Mouse (Mus musculus) ES-E14 (cell line): Measurements from ENCODE around the gene Chn2. TPM values are rescaled to one million over a fixed set of nuclear protein-coding genes. Genes with fewer than 3 reads are reported as not detected.

Source experiments
- DNase-seq: peaks from one replicate; pipeline ENCODE4 v3.0.0-alpha.2; 2013; ENCODE audit warnings: low read depth, low spot score
- H3K27ac ChIP-seq: 2 replicates; pipeline ENCODE4 v1.5.1; 2012; ENCODE audit warnings: low read depth, mild to moderate bottlenecking, low read length, moderate library complexity, mixed read lengths; ENCODE audit not compliant: poor library complexity, insufficient read depth, severe bottlenecking
- H3K36me3 ChIP-seq: 2 replicates; pipeline ENCODE4 v1.6.1; 2012; ENCODE audit warnings: mild to moderate bottlenecking, low read length, moderate library complexity, mixed read lengths; ENCODE audit not compliant: control insufficient read depth, poor library complexity, insufficient read depth, severe bottlenecking
- H3K4me1 ChIP-seq, 2 experiments: fragments of 150-350 bp in 1 of 2; sonication (generic) in 1 of 2; 2 replicates each; pipeline ENCODE4 v1.6.1; 2012; ENCODE audit warnings: low read length in 2 of 2, mild to moderate bottlenecking in 1 of 2, mixed read lengths in 1 of 2; ENCODE audit not compliant: control insufficient read depth in 2 of 2, insufficient read depth in 2 of 2, poor library complexity in 1 of 2
- H3K4me3 ChIP-seq, 2 experiments: fragments of 150-350 bp in 1 of 2; sonication (generic) in 1 of 2; 2 replicates each; pipeline ENCODE4 v1.5.1; 2012; ENCODE audit warnings: low read length in 2 of 2, low read depth in 1 of 2, mild to moderate bottlenecking in 1 of 2, mixed read lengths in 1 of 2; ENCODE audit not compliant: insufficient read depth in 1 of 2, poor library complexity in 1 of 2, severe bottlenecking in 1 of 2
- H3K9ac ChIP-seq: 2 replicates; pipeline ENCODE4 v1.6.1; 2012; ENCODE audit warnings: low read depth, mild to moderate bottlenecking, low read length, mixed read lengths; ENCODE audit not compliant: poor library complexity, insufficient read depth, severe bottlenecking
- H3K9me3 ChIP-seq: fragments of 150-350 bp; sonication (generic); 2 replicates; pipeline ENCODE4 v1.6.1; 2012; ENCODE audit warnings: low read depth, mild to moderate bottlenecking, low read length; ENCODE audit not compliant: control insufficient read depth, insufficient read depth
- CHD2 ChIP-seq: IDR thresholded peaks from 2 replicates; pipeline ENCODE4 v1.6.1; 2014; ENCODE audit warnings: mild to moderate bottlenecking, low read depth, low read length, inconsistent platforms
- HCFC1 ChIP-seq: IDR thresholded peaks from 2 replicates; pipeline ENCODE4 v1.6.1; 2012; ENCODE audit warnings: low read length, inconsistent platforms, borderline replicate concordance; ENCODE audit not compliant: insufficient read depth
- MAFK ChIP-seq: IDR thresholded peaks from 2 replicates; pipeline ENCODE4 v1.6.1; 2014; ENCODE audit warnings: mild to moderate bottlenecking, low read depth, low read length, inconsistent platforms; ENCODE audit not compliant: insufficient read depth
- ZC3H11A ChIP-seq: IDR thresholded peaks from 2 replicates; pipeline ENCODE4 v1.6.1; 2012; ENCODE audit warnings: low read depth, mild to moderate bottlenecking, inconsistent platforms, low read length, borderline replicate concordance
- ZNF384 ChIP-seq: IDR thresholded peaks from 2 replicates; pipeline ENCODE4 v1.6.1; 2012; ENCODE audit warnings: low read depth, low read length, inconsistent platforms
- in situ Hi-C, 2 experiments: fragments of 600-800 bp; cut with MboI; formaldehyde crosslinking; loops; one replicate each; pipeline ENCODE4 v1.15.1; 2025; ENCODE audit warnings: low sequenced_read_pairs in 2 of 2, inconsistent platforms in 1 of 2; ENCODE audit not compliant: unreplicated experiment in 2 of 2
- total RNA-seq: library from RNA; depleted of rRNA; stranded (reverse); fragments of 300-350 nt; gene quantifications from 2 replicates; pipeline ENCODE4 v1.2.3, GENCODE M21; 2012

Chn2 gene
- total RNA-seq, 1 experiment = 7.1 TPM

DNA sequence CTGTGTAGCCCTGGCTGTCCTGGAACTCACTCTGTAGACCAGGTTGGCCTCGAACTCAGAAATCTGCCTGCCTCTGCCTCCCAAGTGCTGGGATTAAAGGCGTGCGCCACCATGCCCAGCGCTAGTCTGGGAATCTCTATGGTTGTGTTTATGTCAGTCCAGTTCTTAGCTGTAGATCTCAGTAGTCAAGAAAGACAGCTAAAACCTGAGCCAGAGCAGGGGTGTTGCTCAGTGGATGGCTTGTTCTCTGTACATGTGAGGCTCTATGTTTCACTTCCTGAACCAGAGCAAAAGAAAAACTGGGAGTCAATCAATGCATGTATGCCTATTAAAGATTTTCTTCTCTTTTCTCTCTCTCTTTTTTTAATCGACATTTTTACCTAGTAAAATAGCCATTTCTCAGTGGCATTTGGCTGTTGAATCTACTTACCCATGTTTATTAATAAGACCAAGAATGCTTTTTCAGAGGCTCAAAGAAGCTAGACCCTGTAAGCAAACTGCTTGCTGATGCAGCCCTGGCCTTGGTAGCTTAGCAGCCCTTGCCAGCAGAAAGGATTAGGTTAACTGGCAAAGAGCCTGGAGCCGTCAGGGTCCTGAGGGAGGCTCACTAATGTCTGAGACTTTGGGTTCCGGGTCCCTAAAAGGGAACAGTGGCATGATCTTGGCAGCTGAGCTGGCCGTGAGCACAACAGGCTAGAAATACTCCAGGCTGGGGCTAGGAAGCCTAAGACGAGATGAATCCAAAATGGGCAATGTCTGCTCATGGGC lies 87.1 kb downstream of the Chn2 start:
- TF ChIP-seq CHD2 (no peak), ZC3H11A (no peak), HCFC1 (no peak), MAFK (no peak), ZNF384 (no peak)
- in situ Hi-C loops = no loop called here
- no peak for DNase-seq

DNA sequence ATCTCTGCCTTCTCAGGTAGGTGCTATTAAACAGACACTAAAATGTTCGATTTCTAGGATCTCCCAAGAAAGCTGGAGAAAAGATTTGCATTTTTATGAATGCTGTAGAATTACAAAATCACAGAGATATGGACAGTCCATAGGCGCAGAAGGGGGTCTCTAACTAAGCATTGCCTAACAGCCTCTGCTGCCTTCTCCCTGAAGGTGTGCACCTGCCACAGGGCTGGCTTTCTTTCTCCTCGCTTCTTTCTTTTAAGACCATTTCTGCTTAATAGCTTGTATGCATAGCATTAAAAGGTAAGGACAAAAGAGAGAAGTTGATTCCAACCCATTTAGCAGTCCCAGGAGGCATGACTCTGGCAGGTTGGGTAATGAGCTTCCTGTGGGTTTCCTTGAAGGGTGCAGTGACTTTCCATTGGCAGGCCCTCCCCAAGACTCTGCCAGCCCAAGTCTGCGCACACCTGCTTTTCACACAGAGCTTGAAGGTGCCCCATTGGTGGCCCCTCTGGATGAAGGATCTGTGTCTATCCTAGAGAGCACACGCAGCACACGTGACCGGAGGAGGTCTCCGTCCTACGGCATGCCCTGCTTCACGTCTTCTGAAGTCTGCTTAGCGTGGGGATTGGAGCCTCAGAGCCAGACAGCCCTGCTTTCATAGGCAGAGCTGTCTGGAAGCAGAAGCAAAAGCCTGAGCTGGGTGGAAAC lies 87.8 kb downstream of the Chn2 start:
- in situ Hi-C loops = no loop called here
- TF ChIP-seq ZC3H11A (no peak), HCFC1 (no peak), MAFK (no peak), ZNF384 (no peak), CHD2 (no peak)
- H3K4me3 ChIP-seq = no peak overlapping the region

More for the DNA sequence above, 87.1 kb downstream of the Chn2 start:
- H3K27ac ChIP-seq = no peak overlapping the region
- no peak overlapping the region for H3K9ac ChIP-seq
- peaks cover 4 to 13% of the 10 kb centered on the region in 2 experiments; a peak in 3 of 4 replicates for H3K4me1 ChIP-seq
- no peaks in the 10 kb centered on the region for H3K9me3 ChIP-seq
- no peaks in the 10 kb centered on the region for H3K36me3 ChIP-seq
- no peak overlapping the region for H3K4me3 ChIP-seq

DNA sequence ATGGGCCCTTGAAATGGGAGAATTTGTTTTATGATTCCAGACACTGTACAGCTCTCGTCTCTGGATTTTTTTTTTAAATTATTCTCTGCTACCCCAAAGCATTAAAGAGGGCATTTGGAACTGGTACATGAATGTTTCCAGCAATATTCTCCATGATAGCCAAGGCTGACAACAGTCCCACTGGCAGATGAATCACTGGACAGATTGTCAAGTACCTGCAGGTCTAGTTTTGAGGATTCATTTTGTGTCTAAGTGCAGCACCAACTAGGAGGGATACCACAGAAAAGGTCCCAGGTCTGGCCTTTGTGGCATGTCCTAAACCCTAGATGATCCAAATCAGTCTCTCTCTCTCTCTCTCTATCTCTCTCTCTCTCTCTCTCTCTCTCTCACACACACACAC lies 89.3 kb downstream of the Chn2 start:
- Histone ChIP-seq H3K36me3 (no peaks in the 10 kb centered on the region), H3K4me1 (peaks cover 4 to 13% of the 10 kb centered on the region in 2 experiments; a peak in 3 of 4 replicates), H3K9me3 (no peaks in the 10 kb centered on the region), H3K9ac (no peak overlapping the region), H3K27ac (no peak overlapping the region), H3K4me3 (no peak overlapping the region)
- TF ChIP-seq ZNF384 (no peak), CHD2 (no peak)
- in situ Hi-C loops = no loop called here
- no peak for DNase-seq

More for the DNA sequence above, 87.8 kb downstream of the Chn2 start:
- H3K9me3 ChIP-seq = no peaks in the 10 kb centered on the region
- peaks cover 4 to 13% of the 10 kb centered on the region in 2 experiments; a peak in 3 of 4 replicates for H3K4me1 ChIP-seq
- DNase-seq = no peak
- no peak overlapping the region for H3K27ac ChIP-seq
- no peaks in the 10 kb centered on the region for H3K36me3 ChIP-seq
- no peak overlapping the region for H3K9ac ChIP-seq

DNA sequence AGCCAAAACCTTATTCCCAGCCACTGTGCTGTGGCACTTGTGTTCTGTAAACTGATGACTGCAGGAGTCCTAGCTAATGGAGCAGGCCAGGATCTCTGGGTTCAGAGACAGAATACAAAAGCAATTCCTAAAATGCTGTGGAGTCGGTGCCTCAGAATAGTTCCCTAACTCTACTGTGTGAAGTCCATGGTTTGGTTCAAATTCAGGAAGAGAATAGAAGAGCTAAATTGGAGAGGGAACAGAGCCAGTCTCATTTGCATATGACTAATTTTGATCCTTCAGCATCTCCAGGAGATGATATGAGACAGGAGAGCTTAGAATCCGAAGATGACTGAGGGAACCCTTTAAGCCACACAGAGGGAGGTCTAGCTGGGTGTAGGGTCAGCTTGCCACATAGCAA lies 90.2 kb downstream of the Chn2 start:
- H3K9ac ChIP-seq = no peak overlapping the region
- in situ Hi-C loops = no loop called here
- H3K27ac ChIP-seq = no peak overlapping the region
- peaks cover 4 to 13% of the 10 kb centered on the region in 2 experiments; a peak in 3 of 4 replicates for H3K4me1 ChIP-seq
- no peak overlapping the region for H3K4me3 ChIP-seq
- DNase-seq = no peak
- no peak for TF ChIP-seq HCFC1
- TF ChIP-seq ZC3H11A = no peak
- TF ChIP-seq CHD2 = no peak
- TF ChIP-seq ZNF384 = no peak
- TF ChIP-seq MAFK = no peak
- no peaks in the 10 kb centered on the region for H3K36me3 ChIP-seq
- H3K9me3 ChIP-seq = no peaks in the 10 kb centered on the region
